Mouse (Mus musculus): ENCODE results near the gene Gpr176.

- TF ChIP-seq CTCF (IDR thresholded peaks at IDR 0.05; ENCODE audit: low read depth, low read length) (no peak), POLR2A (IDR thresholded peaks at IDR 0.05; ENCODE audit: borderline replicate concordance, low read depth, low read length) (no peak)
These were observed 116.1 kb downstream of the Gpr176 start for GRCm38 (mm10) chr2:118257094-118257493.
